In genomic region chr7:101412796-101413195, GRCm38 (mm10) we compare ENCODE assay signal across 8 mouse cellular contexts. TPM values are rescaled to one million over a fixed set of nuclear protein-coding genes. Genes with fewer than 3 reads are reported as not detected.
DNase-seq lines count a peak whose midpoint lies in the region; ATAC-seq lines count a peak whose summit lies in the region.

No protein-coding gene starts in this region.

- peak; percentile 59 for ATAC-seq in hindbrain, embryonic 16.5 days
- ATAC-seq in megakaryocyte progenitor cell, adult 5-6 weeks (replicated peaks; ENCODE audit: poor library complexity), result peak; percentile 83

- H3K4me3 ChIP-seq in hindbrain, embryonic 16.5 days (ENCODE audit: low read length), result no peak overlapping the region

- peaks cover 12% of the 10 kb centered on the region for H3K4me1 ChIP-seq in hindbrain, embryonic 16.5 days (ENCODE audit: control insufficient read depth, insufficient read depth, low read depth, low read length)

- H3K9me3 ChIP-seq in hindbrain, embryonic 16.5 days (ENCODE audit: control insufficient read depth, low read length), result no peaks in the 10 kb centered on the region

- no peak overlapping the region for H3K4me2 ChIP-seq in hindbrain, embryonic 16.5 days (ENCODE audit: low read length)

- no peak overlapping the region for H3K27ac ChIP-seq in hindbrain, embryonic 16.5 days (ENCODE audit: low read depth, low read length)

- DNase-seq in NIH3T3 (ENCODE audit: low read depth), result peak; percentile 86
- DNase-seq in cerebellum, adult 8-10 months, result peak; percentile 63
- peak; percentile 67 to 83 for DNase-seq in frontal cortex, postnatal 10 days (ENCODE audit: low spot score in 2 of 2)
- peak; percentile 84 to 91 for DNase-seq in left cerebral cortex, adult 18-20 months (ENCODE audit: low spot score in 2 of 2)
- peak; percentile 86 to 91 for DNase-seq in right cerebral cortex, postnatal 10 days (ENCODE audit: low spot score in 2 of 2)
- peak; percentile 84 for DNase-seq in urinary bladder, postnatal 14 days (ENCODE audit: low spot score)

- H3K9ac ChIP-seq in hindbrain, embryonic 16.5 days (ENCODE audit: low read depth, low read length), result no peak overlapping the region

- no peaks in the 10 kb centered on the region for H3K36me3 ChIP-seq in hindbrain, embryonic 16.5 days (ENCODE audit: control insufficient read depth, insufficient read depth, low read length)

- no peaks in the 10 kb centered on the region for H3K27me3 ChIP-seq in hindbrain, embryonic 16.5 days (replicated peaks; ENCODE audit: control insufficient read depth, insufficient read depth, low read length)

RNA-seq across cellular contexts. Expression of gene Gm45837, which starts 2.1 kb away (rescaled TPM):
- 0.61 TPM in 1 of 2 replicates, not detected in the other for polyA plus RNA-seq in hindbrain, embryonic 16.5 days (2015; fragmentation: Nextera tagmentation; extraction: Ambion mirVana)
- 1 to 10 TPM in 1 of 2 experiments, not detected in 1; 1.3 TPM for total RNA-seq in left cerebral cortex, adult 18-20 months (2021)
- total RNA-seq in megakaryocyte progenitor cell, adult 5-6 weeks (2015), result not detected in 2 replicates
- total RNA-seq in megakaryocyte progenitor cell, adult 5-6 weeks (2017), result not detected in 2 replicates

RNA-seq across cellular contexts. Expression of gene Pde2a, which starts 8.7 kb away (rescaled TPM):
- 33.5 and 41.6 TPM in 2 replicates for polyA plus RNA-seq in hindbrain, embryonic 16.5 days (2015; fragmentation: Nextera tagmentation; extraction: Ambion mirVana)
- 100 to 1,000 TPM; 347 to 370 TPM for total RNA-seq in left cerebral cortex, adult 18-20 months (2021)
- 24.1 and 25.6 TPM in 2 replicates for total RNA-seq in megakaryocyte progenitor cell, adult 5-6 weeks (2015)
- total RNA-seq in megakaryocyte progenitor cell, adult 5-6 weeks (2017), result 30.8 and 30.9 TPM in 2 replicates

Comparison
In these comparisons a context has a peak if more than half of its experiments do, and no peak if none do; other contexts are left out.
1. RNA of gene Pde2a, which starts 8.7 kb away (total RNA-seq): 347 to 370 TPM in left cerebral cortex, adult 18-20 months; 24.1 to 30.9 TPM in megakaryocyte progenitor cell, adult 5-6 weeks; every median in the first group is over 10 times any median in the second.
2. Peak in every context shown above with its lines, with median percentiles within 50 percentile points of each other: DNase-seq.